Mouse (Mus musculus) forebrain, embryonic 11.5 days (tissue): ENCODE data around the gene H1fnt. TPM values are rescaled to one million over a fixed set of nuclear protein-coding genes. Genes with fewer than 3 reads are reported as not detected.

Experiments
- ATAC-seq: fragments of 200-750 bp; cut with Nextera tagmentation; replicated peaks from 2 replicates; pipeline ENCODE4 v1.8.0; 2017; ENCODE audit warnings: moderate TSS enrichment; ENCODE audit not compliant: low FRiP score
- DNase-seq: peaks from one replicate; pipeline ENCODE4 v3.0.0-alpha.2; 2017; ENCODE audit warnings: low spot score
- H3K27ac ChIP-seq: fragments of 300-500 bp; sonication (generic); 2 replicates; pipeline ENCODE4 v1.5.1; 2014; ENCODE audit warnings: low read depth, low read length
- H3K27me3 ChIP-seq: fragments of 300-500 bp; sonication (generic); 2 replicates; pipeline ENCODE4 v1.6.1; 2014; ENCODE audit warnings: mild to moderate bottlenecking, low read length, mixed read lengths; ENCODE audit not compliant: control insufficient read depth, insufficient read depth
- H3K36me3 ChIP-seq: fragments of 300-500 bp; sonication (generic); 2 replicates; pipeline ENCODE4 v1.6.1; 2014; ENCODE audit warnings: mild to moderate bottlenecking, low read length, moderate library complexity, mixed read lengths; ENCODE audit not compliant: control insufficient read depth, insufficient read depth
- H3K4me1 ChIP-seq: fragments of 300-500 bp; sonication (generic); replicated peaks from 2 replicates; pipeline ENCODE4 v1.6.1; 2014; ENCODE audit warnings: low read length, mixed read lengths; ENCODE audit not compliant: control insufficient read depth, insufficient read depth
- H3K4me2 ChIP-seq: fragments of 300-500 bp; sonication (generic); 2 replicates; pipeline ENCODE4 v1.6.1; 2014; ENCODE audit warnings: low read depth, mild to moderate bottlenecking, low read length, moderate library complexity, mixed read lengths; ENCODE audit not compliant: severe bottlenecking
- H3K4me3 ChIP-seq: fragments of 300-500 bp; sonication (generic); 2 replicates; pipeline ENCODE4 v1.5.1; 2014; ENCODE audit warnings: low read depth, low read length
- H3K9ac ChIP-seq: fragments of 300-500 bp; sonication (generic); 2 replicates; pipeline ENCODE4 v1.6.1; 2014; ENCODE audit warnings: low read length
- H3K9me3 ChIP-seq: fragments of 300-500 bp; sonication (generic); 2 replicates; pipeline ENCODE4 v1.6.1; 2016; ENCODE audit warnings: low read length, mixed read lengths; ENCODE audit not compliant: control insufficient read depth
- WGBS: fragments of 180-500 bp; shearing (Covaris S2); extraction: QIAGEN DNeasy Blood & Tissue Kit; methylation state at CpG from one replicate; pipeline ENCODE4 v1.1.7; 2014; 5-methylcytosine and 5-hydroxymethylcytosine counted together
- polyA plus RNA-seq: library from polyadenylated mRNA; unstranded; fragments of >200 nt; fragmentation: Nextera tagmentation; extraction: Ambion mirVana; gene quantifications from 2 replicates; pipeline ENCODE4 v1.2.1, GENCODE M21; 2014

Gene H1fnt
- polyA plus RNA-seq, 1 experiment from 2014 or later, result not detected

DNA sequence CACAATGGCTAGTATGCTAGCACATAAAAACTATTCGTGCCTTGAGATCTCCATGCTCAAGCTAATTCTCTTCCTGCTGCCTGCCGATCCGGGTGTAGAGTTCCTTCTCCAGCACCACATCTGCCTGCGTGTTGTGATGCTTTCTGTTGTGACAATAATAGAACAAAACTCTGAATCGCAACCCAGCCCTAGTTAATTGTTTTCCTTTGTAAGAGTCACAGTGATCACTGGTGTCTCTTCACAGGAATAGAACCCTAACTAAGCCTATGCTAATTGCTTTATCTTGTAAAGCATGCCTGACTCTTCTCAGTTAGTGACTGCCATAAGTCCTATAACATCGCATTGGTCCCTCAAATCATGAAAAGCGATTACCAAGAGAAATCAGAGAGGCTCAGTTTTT is 31.0 kb downstream of the H1fnt start:
- Histone ChIP-seq H3K4me3 (no peak overlapping the region), H3K9me3 (no peaks in the 10 kb centered on the region), H3K4me2 (no peak overlapping the region), H3K9ac (no peak overlapping the region), H3K27me3 (no peaks in the 10 kb centered on the region), H3K36me3 (no peaks in the 10 kb centered on the region), H3K4me1 (no peaks in the 10 kb centered on the region), H3K27ac (no peak overlapping the region)
- no peak for DNase-seq
- no peak for ATAC-seq
- 67% methylated on average over 7 of the region's 7 CpGs for WGBS

DNA sequence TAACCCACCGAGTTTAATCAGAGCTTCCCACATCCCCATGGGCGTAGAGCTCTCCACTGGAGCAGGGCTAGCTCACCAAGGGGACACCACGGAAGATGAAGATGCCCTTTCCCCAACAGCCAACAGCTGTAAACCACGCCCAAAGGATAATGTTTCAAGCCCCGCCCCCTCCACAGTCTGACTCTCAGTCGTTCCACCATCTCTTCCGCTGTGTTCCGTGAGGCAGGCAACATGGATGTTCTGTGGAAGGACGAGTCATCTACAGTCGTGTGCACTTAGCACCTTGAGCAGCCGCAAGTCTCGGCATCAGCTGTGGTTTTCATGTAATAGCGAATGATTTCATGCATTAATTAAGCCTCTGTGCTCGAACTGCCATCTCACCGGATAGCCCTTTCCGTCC is 31.5 kb downstream of the H1fnt start:
- 47% methylated on average over 16 of the region's 16 CpGs for WGBS
- Histone ChIP-seq H3K27ac (no peak overlapping the region), H3K9ac (no peak overlapping the region), H3K4me1 (no peaks in the 10 kb centered on the region), H3K4me2 (no peak overlapping the region), H3K4me3 (no peak overlapping the region), H3K36me3 (no peaks in the 10 kb centered on the region), H3K27me3 (no peaks in the 10 kb centered on the region), H3K9me3 (no peaks in the 10 kb centered on the region)
- no peak for ATAC-seq
- DNase-seq, result no peak

- Histone ChIP-seq H3K4me1 (no peaks in the 10 kb centered on the region), H3K9me3 (no peaks in the 10 kb centered on the region), H3K9ac (no peak overlapping the region), H3K27ac (no peak overlapping the region), H3K4me2 (no peak overlapping the region), H3K27me3 (no peaks in the 10 kb centered on the region), H3K36me3 (no peaks in the 10 kb centered on the region), H3K4me3 (no peak overlapping the region)
- DNase-seq (no peak), ATAC-seq (no peak)
Observed at GRCm38 (mm10) chr15:98222377-98222776, 34.7 kb downstream of the H1fnt start.

DNA sequence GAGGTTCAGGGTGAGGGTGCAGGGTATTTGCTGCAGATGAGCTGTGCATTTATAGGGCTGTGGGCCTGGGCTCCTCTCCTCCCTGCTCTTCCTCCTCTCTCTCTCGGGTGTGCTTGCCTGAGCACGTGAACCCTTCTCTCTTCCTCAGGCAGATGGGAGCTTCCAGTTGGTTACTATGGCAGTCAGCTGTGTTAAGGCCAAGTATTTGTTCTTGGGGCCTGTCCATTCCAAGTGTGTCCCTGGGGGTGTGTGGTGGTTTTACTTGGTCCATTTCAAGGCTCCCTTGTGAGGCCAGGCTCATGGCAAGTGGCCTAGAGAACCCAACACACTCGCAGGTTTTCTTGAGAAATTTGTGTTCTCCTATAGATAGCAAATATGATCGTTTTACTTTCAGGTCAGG is 36.2 kb downstream of the H1fnt start, which contains the start of the genes Gm44579 and Olfr287:
TSS of gene Gm44579 (minus strand) at position 101 of the 400 bp plus-strand sequence.
TSS of gene Olfr287 (minus strand) at position 180 of the 400 bp plus-strand sequence.
- DNase-seq, result no peak
- Histone ChIP-seq H3K27me3 (no peaks in the 10 kb centered on the region), H3K27ac (no peak within 1 kb of the TSS), H3K9me3 (no peaks in the 10 kb centered on the region), H3K4me3 (no peak within 1 kb of the TSS), H3K9ac (no peak within 1 kb of the TSS), H3K4me1 (no peaks in the 10 kb centered on the region), H3K4me2 (no peak within 1 kb of the TSS), H3K36me3 (no peaks in the 10 kb centered on the region)
- no peak for ATAC-seq
- 64% methylated on average over 4 of the region's 4 CpGs for WGBS

- ATAC-seq (no peak), DNase-seq (no peak)
- Histone ChIP-seq H3K4me3 (no peak overlapping the region), H3K27me3 (no peaks in the 10 kb centered on the region), H3K36me3 (no peaks in the 10 kb centered on the region), H3K4me2 (no peak overlapping the region), H3K9me3 (no peaks in the 10 kb centered on the region), H3K4me1 (no peaks in the 10 kb centered on the region), H3K9ac (no peak overlapping the region), H3K27ac (no peak overlapping the region)
- 76% methylated on average over 5 of the region's 5 CpGs for WGBS
Observed at GRCm38 (mm10) chr15:98214130-98214529, 43.0 kb downstream of the H1fnt start.

DNA sequence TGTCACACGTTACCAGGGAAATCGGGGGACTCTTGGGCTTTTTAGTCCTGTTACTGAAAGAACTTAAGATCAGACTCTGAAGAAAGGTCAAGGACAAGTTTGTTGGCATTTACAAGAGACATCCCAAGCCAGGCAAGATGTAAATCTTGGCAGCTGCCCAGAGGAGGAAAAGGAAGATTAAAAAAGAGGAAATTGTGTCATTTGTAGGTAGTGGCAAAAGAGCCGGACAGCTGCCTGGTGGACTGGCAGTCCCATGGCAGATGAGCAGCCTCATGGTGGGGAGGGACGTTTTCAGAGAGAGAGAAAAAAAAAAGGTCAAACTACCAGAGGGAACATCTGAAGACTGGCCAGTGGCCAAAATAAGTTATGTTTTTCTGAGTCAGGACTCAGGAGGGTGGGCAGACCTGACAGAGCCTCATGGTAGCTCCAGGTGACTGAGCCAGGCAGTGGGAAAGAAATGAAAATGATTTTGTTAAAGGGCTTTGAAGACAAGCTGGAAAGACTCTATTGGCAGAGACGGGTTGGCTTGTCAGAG is 43.7 kb downstream of the H1fnt start:
- Histone ChIP-seq H3K4me2 (no peak overlapping the region), H3K4me1 (no peaks in the 10 kb centered on the region), H3K27ac (no peak overlapping the region), H3K9ac (no peak overlapping the region), H3K36me3 (no peaks in the 10 kb centered on the region), H3K4me3 (no peak overlapping the region), H3K9me3 (no peaks in the 10 kb centered on the region), H3K27me3 (no peaks in the 10 kb centered on the region)
- DNase-seq, result no peak
- WGBS, result 86% methylated on average over 5 of the region's 5 CpGs
- no peak for ATAC-seq

GRCm38 (mm10) chr15:98209676-98210075 is 47.4 kb downstream of the H1fnt start:
- WGBS, result 82% methylated on average over 7 of the region's 7 CpGs
- Histone ChIP-seq H3K9me3 (no peaks in the 10 kb centered on the region), H3K36me3 (no peaks in the 10 kb centered on the region), H3K27ac (no peak overlapping the region), H3K4me1 (no peaks in the 10 kb centered on the region), H3K27me3 (no peaks in the 10 kb centered on the region), H3K4me2 (no peak overlapping the region), H3K4me3 (no peak overlapping the region), H3K9ac (no peak overlapping the region)
- ATAC-seq (no peak), DNase-seq (no peak)

Other genes starting within 250 kb of the H1fnt start
- 42.8 and 46.3 TPM in 2 replicates for gene Pfkm, start 164.7 kb downstream of the H1fnt start, polyA plus RNA-seq
- gene Senp1, start 163.5 kb downstream of the H1fnt start, polyA plus RNA-seq, result 47.7 and 49.0 TPM in 2 replicates
- gene Asb8, start 91.7 kb downstream of the H1fnt start, polyA plus RNA-seq, result 47.4 and 49.4 TPM in 2 replicates
- 8.7 and 10.1 TPM in 2 replicates for gene Ccdc184, start 90.1 kb downstream of the H1fnt start, polyA plus RNA-seq
- not detected in 2 replicates for gene Olfr288, start 61.8 kb downstream of the H1fnt start, polyA plus RNA-seq
- not detected in 2 replicates for gene Gm44579, start 36.3 kb downstream of the H1fnt start, polyA plus RNA-seq
- not detected in 2 replicates for gene Olfr287, start 36.2 kb downstream of the H1fnt start, polyA plus RNA-seq
- gene Olfr286, start 22.8 kb downstream of the H1fnt start, polyA plus RNA-seq, result not detected in 2 replicates
- gene Zfp641, start 38.9 kb upstream of the H1fnt start, polyA plus RNA-seq, result 1.2 TPM in 2 replicates
- gene Olfr285, start 60.1 kb upstream of the H1fnt start, polyA plus RNA-seq, result not detected in 2 replicates
- gene Olfr284, start 83.7 kb upstream of the H1fnt start, polyA plus RNA-seq, result not detected in 2 replicates
- not detected in 2 replicates for gene Olfr283, start 123.7 kb upstream of the H1fnt start, polyA plus RNA-seq
- not detected in 2 replicates for gene Olfr282, start 173.9 kb upstream of the H1fnt start, polyA plus RNA-seq
- gene Olfr281, start 195.3 kb upstream of the H1fnt start, polyA plus RNA-seq, result not detected in 2 replicates
- not detected in 2 replicates for gene OR5BS1P, start 212.6 kb upstream of the H1fnt start, polyA plus RNA-seq
- gene Lalba, start 225.4 kb upstream of the H1fnt start, polyA plus RNA-seq, result 0.25 TPM in 1 of 2 replicates, not detected in the other
- gene Olfr279, start 235.1 kb upstream of the H1fnt start, polyA plus RNA-seq, result not detected in 2 replicates